Mouse (Mus musculus) gonadal fat pad, adult 2 months (tissue): ENCODE results near the gene Ltbp1. TPM values are rescaled to one million over a fixed set of nuclear protein-coding genes. Genes with fewer than 3 reads are reported as not detected.
A peak's percentile ranks its signal among the peaks of the same experiment; 100 is the strongest.

Experiments used
- DNase-seq: peaks from one replicate; pipeline ENCODE4 v3.0.0-alpha.2; 2012; ENCODE audit warnings: low read depth
- polyA plus RNA-seq: library from polyadenylated mRNA; depleted of rRNA; stranded (reverse); fragments of >200 nt; gene quantifications from 2 replicates; pipeline ENCODE4 v1.2.3, GENCODE M21; 2012

Ltbp1 gene
- polyA plus RNA-seq, 1 experiment: 12.3 TPM

GRCm38 (mm10) chr17:75172685-75173205 lies 167.4 kb downstream of the Ltbp1 start:
- DNase-seq: no peak

- DNase-seq: no peak
These were observed 169.1 kb downstream of the Ltbp1 start for GRCm38 (mm10) chr17:75174501-75174900.

GRCm38 (mm10) chr17:75177920-75178867 lies 172.8 kb downstream of the Ltbp1 start:
- no peak for DNase-seq

- DNase-seq: no peak
These were observed 173.6 kb downstream of the Ltbp1 start for GRCm38 (mm10) chr17:75179001-75179400.

GRCm38 (mm10) chr17:75180301-75180700 lies 174.9 kb downstream of the Ltbp1 start:
- DNase-seq: no peak

GRCm38 (mm10) chr17:75180956-75181588 lies 175.7 kb downstream of the Ltbp1 start:
- no peak for DNase-seq

DNA sequence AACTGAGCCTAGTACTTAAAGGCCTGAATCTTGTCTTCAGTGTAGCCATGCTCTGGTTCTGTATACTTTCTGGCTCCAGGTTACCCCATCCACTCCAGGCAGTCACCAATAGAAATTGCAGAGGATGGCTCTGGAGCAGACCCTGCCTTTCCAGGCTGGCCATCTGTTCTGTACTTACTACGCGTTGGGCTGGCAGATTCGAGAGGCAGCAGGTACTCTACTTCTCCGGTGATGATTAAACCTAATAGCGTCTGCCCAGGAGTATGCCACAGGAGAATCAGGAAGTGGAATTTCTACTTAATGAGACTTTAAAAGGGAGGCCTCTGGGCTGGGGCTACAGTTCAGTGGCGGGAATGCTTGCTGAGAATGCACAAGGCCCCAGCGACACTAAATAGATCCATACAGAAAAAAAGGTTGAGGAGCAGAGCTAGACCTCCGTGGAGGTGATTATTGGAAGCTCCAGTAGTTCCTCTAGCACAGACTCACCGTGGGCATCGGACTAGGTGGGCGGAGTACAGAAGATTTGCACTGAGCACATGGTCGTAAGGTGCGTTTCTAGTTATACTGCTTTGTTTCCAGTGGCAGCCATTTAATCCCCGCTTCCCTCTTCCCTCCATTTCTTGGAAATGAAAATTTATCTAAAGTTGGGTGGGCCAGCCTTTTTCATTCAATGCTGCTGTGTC lies 177.1 kb downstream of the Ltbp1 start:
- no peak for DNase-seq

DNA sequence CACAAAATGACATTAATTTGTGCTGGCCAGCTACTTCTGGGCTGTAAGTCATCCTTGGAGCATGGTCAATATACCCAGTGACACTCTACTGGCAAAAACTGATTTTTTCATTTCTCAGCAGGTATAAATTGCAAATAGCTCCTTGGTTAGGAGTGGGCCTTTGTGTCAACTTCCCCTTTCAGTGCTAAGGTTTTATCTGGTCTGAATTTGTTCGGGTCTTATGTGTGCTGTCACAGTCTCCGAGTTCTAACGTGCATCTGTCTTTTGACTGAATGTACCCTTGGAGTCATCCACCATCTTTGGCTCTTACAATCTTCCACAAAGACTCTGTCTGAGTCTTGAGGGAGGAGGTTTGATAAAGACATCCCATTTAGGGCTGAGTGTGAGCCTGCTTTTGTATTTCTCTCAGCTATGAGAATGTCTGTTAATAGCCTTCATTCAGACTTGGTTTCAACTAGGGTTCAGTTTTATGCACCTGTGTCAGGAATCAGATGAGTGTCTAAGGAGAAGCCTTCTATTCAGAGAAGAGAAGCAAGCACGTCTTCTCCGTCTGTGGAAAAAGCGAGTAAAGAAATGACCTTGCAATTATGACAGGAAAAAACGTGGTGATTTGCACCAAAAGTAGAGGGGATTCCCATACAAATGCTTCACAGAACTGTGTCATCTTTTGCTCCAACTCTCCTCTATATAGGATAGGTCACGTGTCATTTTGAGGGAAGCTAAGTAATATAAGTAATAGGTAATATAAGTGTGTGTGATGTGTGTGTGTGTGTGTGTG lies 181.6 kb downstream of the Ltbp1 start:
- DNase-seq: no peak

DNA sequence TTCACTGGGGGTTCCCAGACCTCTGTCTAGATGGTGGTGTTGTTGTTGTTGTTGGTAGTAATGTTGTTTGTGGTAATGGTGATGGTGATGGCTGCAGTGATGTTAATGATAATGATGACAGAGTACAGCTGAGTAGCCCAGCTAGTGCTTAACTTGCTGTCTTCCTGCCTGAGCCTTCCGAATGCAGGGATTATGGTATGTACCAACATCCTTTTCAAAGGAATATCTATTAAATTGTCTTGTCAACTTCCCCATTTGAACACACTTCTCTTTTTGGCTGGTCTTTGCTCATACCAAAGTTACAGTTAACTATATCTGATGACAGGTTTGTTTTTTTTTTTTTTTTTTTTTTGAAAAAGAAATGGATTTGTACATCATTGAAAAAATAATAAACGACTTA lies 191.6 kb downstream of the Ltbp1 start:
- no peak for DNase-seq

DNA sequence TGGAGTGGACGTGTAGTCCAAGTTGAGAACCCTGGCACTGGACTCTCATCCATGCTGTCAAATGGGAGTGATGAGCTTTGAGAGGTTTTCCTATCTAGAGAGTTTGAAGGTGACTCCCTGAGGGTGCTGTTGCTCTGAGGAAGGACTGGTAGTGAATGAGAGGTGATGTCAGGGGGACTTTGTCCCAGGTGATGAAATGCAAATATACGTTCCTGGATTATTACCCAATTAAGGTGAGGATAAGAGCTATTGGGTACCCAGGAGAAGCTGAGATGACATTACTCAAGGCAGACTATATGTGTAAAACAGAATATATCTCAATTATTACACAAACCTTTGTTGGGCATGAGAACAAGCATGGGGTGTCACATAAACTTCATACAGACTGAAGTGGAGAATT lies 193.4 kb downstream of the Ltbp1 start:
- DNase-seq: no peak

GRCm38 (mm10) chr17:75199694-75200093 lies 194.3 kb downstream of the Ltbp1 start:
- no peak for DNase-seq

DNA sequence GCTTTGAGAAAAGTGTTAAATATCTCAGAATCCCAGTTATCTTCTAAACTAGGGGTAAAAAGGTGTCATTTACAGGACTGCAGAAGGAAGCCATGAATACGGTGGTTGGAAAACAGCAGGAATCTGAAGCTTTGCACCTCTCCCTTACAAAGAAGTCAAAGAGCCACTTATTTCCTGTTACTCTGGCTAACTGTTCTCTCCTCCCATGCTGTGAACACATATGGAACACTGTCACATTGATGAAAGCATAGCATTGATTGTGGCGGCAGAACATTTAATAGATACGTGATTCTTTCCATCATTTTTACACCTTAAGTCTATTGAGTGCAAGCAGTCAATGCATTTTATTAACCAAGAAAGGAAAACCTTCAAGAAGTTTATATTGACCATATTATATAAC lies 196.9 kb downstream of the Ltbp1 start:
- no peak for DNase-seq

DNA sequence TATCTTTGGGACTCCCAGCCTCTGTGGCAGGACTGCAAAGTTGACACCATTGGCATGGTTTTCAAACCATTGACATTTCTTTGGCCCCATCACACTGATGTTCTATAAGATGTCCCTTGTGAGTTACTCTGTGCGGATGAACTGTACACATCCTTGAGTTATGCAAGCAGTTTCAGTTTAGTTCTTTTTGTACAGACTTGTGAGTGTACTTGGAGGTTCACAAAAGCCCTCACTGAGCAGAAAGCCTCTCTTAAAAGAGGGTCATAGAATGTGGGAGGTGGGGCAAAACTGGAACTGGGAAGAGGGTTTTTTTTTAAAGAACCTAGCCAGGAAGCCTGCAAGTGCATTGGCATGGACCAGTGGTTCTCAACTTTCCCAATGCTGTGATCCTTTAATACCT lies 198.7 kb downstream of the Ltbp1 start:
- DNase-seq: no peak

- no peak for DNase-seq
These were observed 200.9 kb downstream of the Ltbp1 start for GRCm38 (mm10) chr17:75206281-75206680.

- no peak for DNase-seq
These were observed 202.9 kb downstream of the Ltbp1 start for GRCm38 (mm10) chr17:75208164-75208698.

- DNase-seq: no peak
These were observed 205.2 kb downstream of the Ltbp1 start for GRCm38 (mm10) chr17:75210526-75210925.

- no peak for DNase-seq
These were observed 211.0 kb downstream of the Ltbp1 start for GRCm38 (mm10) chr17:75216362-75216761.

DNA sequence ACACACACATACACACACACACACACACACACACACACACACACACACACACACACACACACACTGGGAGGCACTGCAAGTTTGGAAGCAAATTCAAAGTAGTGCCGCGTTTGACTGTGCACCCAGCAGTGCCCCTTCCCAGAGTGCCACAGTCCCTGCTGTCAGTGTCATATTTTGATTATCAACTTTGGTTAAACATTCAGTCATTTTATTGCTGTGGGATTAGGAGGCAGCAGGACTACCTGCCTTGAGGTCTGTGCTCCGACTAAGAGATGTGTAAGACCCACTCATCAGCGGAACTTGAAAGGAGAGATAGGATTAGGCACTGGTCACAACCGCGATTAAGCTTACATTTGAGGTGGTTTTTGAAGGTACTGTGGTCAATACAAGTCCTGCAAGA lies 213.3 kb downstream of the Ltbp1 start:
- DNase-seq: no peak

DNA sequence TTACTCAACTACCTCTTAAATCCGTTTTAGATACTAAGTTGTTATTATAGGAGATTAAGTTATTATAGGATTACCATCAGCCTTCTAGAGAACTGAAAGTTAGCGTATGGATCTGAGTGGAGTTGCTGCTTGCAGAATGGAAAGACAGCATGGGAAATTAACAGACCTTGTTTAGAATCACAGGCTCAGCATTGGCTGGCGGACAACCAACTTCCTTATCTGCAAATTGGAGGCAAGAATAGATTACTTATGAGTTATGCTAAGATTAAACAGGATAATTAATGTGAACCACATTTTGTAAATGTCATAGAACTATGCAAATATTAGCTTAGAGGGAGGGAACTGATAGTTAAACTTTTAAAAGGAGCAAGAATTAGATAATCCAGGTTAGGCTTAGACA lies 223.0 kb downstream of the Ltbp1 start:
- peak; percentile 40 for DNase-seq

- no peak for DNase-seq
These were observed 227.8 kb downstream of the Ltbp1 start for GRCm38 (mm10) chr17:75233206-75233605.

GRCm38 (mm10) chr17:75233923-75234322 lies 228.6 kb downstream of the Ltbp1 start:
- no peak for DNase-seq
